Mouse (Mus musculus) adrenal gland, adult (tissue): ENCODE measurements at regions not wholly inside any gene's neighbourhood (a gene's known extent, or its start where the extent isn't known, plus 50 kb on each side); places are given as distances from the start of the nearest gene placed in this dataset.

Experiments
- DNase-seq, 2 experiments: peaks; one replicate each; pipeline ENCODE4 v3.0.0; 2022 to 2023; ENCODE audit warnings: low spot score in 1 of 2; ENCODE audit not compliant: inconsistent age in 2 of 2

DNA sequence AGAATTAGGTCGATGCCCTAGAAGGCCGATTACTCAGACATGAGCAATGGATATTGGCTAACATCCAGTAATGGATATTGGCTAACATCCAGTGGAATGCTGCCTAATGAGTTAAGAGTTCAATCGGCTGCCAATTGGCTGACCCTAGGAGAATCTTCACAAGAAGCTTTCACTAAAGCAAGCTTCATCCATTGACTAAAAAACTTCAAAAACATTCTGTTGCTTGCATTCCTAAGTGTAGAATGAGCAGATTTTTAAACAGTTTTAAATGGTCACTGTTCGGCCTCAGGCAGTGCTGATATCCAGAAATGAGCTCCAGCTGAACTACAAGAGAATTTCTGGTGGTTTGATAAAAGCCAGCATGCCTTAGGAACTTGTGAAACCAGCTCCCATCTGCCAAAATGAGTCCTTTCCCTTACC is 56.8 kb upstream of the Cenpe start:
- DNase-seq = peak; percentile 48 to 95
